Mouse (Mus musculus) left cerebral cortex, adult 18-20 months (tissue): Measurements from ENCODE around the gene Fosl2. TPM values are rescaled to one million over a fixed set of nuclear protein-coding genes. Genes with fewer than 3 reads are reported as not detected.
A peak's percentile ranks its signal among the peaks of the same experiment; 100 is the strongest.

Experiments used
- DNase-seq, 2 experiments: peaks; one replicate each; pipeline ENCODE4 v3.0.0; 2021 to 2022; ENCODE audit warnings: low spot score in 2 of 2, mixed read lengths in 1 of 2
- total RNA-seq, 2 experiments: library from RNA; stranded (reverse); gene quantifications; 2 replicates each; pipeline ENCODE4 v1.2.3; 2021

Fosl2 gene
- total RNA-seq, 2 experiments from 2014 or later: 42.4 to 87.8 TPM

DNA sequence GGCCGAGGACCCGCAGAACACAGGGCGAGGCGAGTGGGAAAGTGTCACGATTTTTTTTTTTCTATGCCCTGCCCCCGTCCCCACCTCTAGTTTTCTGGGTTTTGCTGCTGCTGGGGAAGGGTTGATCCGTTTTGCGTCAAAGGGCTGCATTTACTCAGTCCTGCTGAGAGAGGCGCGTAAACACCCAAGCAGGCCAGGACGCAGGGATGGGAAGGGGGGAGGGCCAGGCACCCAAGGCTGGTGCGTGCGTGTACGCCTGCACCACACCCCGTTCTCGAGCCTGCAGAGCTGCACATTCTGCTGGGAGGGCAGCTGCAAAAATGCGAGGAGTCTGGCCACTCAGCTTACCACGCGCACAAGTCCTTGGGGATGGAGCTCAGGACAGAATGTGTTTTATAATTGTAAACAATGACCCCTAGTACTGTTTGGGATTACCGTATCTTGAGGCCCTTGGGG lies 2.0 kb upstream of the Fosl2 start:
- DNase-seq: peak; percentile 71 to 78

DNA sequence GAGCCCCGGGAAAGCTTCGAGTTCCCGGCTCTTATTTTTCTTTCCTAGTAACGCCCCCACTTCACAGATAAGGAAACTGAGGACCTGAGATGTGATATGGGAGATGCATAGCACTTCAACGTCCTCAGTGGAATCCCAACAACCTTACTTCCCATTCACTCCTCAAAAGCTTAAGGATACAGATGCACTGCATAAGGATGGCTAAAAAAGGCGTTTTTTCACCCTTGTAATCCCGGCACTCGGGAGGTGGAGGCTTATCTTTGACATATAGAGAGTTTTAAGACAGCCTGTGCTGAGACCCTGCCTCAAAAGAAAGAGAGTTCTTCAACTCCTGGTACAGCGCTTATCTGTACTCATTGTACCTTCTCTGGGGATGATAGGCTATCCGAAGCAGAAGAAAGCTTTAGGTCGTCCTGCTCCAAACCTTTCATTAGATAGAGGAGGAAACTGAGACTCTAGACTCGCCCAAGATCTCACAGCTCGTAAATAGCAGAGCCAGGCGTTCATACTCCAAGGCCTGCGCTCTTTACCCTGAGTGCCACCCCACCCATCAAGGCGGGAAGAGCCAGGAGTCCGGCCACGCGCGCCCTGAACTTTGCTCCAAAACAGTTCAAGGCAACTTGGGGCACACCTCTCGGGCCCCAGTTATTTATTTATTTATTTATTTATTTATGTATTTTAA lies 1.4 kb upstream of the Fosl2 start:
- DNase-seq: peak; percentile 12 to 19

DNA sequence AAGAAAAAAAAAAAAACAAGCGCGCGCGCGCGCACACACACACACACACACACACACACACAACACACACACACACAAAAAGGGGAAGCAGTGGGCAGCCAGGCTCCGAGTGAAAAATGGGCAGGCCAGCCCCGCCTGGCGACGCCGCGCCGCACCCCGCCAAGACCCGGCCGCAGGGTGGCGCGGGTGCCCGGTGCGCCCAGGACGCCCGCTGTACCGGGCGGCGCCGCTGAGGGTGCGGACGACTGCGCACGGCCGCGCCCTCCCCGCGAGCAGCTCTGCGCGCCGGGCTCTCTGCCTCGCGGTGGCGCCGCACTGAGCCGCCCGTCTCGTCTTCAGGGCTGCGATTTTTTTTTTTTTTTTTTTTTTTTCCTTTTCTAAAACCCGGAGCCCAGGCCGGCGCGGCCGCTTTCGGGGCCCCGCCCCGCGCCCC lies 682 bp upstream of the Fosl2 start:
- DNase-seq: peak in 1 of 2 experiments; percentile 72

DNA sequence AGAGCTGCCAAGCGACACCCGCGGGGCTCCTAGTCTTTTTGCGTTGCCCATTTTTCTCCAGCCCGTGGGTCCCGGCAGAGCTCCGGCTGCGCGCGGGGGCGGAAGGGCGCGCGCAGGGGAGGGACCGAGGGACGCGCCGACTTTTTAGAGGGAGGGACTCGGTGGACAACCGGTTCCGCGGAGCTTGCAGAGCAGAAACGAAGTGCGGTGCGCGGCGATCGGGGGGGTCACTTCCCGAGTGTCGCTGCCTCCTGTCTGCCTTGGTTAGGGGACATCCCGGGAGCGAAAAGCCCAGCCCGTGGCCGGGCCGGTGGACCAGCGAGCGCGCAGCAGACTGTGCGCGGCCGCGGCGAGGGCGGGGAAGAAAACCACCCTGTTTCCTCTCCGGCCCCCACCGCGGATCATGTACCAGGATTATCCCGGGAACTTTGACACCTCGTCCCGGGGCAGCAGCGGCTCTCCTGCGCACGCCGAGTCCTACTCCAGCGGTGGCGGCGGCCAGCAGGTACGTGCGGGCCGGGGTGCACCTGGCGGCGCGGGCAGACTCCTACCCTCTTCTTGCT lies 781 bp downstream of the Fosl2 start:
- peak; percentile 39 to 58 for DNase-seq

DNA sequence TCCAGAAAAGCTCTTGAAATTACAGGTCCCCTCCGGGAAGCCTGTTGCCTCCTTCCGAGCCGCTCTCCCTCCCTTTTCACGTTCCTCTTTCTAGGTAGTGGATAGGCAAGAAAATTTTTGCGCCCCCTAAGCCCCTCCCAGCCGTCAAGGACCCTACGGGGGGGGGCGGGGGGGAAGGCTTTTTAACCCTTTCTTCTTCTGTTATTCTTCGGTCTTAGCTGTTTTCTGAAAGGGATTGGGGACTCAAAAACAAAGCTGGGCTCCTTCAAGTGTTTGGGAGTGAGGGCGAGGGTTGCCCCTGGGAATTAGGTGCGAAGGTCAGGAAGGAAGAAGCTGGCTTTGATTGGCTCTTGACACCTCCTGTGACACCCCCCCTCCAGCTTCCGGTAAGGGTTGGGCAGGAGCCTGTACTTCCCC lies 1.5 kb downstream of the Fosl2 start:
- DNase-seq: no peak

DNA sequence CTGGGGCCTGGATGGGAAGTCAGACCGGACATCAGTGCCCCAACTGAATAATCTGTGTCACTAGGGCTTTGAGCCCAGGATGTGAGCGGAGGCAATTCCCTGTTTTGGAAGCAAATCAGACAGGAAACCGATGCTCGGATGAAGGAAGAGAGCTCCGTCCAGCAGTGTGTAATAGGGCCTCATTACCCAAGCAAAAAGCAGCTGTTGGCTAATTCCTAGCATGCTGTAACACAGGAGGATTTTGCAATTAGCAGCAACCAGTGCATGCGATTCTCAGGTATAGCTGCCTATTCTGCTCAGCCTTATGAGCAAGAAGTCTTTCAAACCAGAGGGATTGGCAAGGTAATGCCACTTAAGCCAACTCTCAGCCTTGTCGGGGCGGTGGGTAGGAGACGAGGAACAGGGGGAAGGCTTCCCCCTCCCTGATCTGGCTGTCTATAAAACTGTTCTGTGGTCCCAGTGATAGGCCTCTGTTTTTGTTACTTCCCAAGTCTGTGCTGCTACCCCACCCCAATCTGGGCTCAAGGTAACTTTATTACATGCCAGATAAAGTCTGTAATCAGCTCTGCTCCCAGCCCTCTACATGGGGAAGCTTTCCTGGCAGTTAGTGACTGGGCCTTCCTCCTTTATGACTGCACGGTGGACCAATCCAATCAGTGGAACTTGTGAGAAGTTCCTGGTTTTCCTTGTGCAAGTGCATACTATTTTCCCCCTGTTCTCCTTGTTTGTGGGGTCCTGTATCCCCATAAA lies 3.0 kb downstream of the Fosl2 start:
- DNase-seq: no peak

DNA sequence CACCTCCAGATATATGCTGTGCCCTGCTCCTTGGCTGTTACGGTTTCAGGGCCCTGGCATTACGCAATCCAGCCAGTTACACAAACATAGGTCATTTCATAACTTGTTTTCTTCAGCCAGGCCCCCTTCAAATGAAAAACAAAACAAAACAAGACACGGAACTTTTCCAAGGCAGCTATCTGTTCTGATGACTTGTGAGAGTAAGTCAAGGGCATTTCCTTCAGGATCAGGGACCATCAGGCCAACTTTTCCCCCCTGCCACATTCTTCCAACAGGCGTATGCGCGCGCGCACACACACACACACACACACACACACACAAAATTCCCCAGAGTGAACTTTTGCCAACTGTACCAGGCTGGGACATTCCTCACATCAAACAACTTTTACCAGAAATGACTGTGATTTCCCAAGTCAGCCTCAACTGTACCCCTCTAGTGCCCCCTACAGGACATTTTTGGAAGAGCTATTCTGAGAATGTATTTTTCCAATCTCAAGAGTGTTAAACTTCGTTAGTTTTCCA lies 4.0 kb downstream of the Fosl2 start:
- peak; percentile 35 to 68 for DNase-seq

DNA sequence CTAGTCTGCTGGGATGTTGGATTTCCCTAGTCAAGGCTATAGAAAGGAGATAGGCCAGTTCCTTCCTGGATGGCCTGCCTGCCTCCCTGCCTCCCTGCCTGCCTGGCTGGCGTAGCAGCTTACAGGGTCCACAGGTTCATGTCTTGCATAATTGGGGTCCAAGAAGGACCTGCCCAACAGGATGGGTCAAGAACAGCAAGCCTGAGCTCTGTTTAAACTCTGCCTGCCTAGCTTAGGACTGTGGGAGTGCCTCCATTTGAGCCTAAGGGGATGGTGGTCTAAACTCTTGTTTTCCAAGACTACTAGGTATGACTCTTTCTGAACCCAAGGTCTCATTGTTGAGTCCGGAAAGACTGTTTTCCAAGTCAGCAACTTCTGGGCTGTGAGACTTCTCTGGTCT lies 6.3 kb downstream of the Fosl2 start:
- DNase-seq: no peak

DNA sequence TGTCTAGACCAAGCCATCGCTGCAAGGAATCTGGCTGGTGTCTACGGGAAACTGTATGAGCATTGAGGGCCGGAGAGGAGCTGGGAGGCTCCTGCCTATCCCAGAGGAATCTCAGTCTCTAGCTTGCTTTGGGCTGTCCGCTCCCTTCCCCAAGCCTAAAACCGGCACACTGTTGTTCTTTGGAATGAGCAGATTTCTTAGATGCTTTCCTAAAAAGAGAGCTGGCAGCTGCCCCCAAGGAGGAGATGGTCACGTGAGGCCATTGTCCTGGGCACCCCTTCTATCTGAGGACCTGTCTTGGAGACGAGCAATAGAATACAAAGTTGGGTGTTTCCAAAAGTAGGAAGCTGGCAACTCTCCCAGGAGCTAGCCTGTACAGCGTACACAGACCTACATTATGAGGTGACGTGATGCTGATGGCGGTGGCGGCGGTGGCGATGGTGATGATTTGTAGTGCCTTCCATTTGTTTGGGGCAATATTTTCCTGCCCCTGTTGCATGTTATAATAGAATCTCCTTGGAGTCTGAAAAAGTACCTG lies 7.9 kb downstream of the Fosl2 start:
- DNase-seq: no peak

DNA sequence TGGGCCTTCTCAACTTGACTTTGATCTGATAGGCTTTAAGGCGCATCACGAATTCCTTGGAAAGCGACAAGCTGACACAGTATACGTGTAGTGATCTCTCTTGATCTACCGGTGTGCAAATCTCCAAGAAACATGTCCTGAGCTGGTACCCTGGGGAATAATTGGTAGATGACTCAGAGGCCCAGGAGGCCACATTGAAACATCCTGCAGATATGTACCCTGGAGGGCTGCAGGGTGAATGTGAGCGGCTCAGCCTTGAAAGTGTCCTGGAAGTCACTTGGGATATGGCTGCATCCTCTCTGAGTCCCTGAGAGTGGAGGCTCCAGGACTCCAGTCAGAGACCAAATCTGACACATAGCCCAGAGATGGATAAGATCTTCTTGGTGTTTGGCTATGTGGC lies 10.7 kb downstream of the Fosl2 start:
- no peak for DNase-seq

DNA sequence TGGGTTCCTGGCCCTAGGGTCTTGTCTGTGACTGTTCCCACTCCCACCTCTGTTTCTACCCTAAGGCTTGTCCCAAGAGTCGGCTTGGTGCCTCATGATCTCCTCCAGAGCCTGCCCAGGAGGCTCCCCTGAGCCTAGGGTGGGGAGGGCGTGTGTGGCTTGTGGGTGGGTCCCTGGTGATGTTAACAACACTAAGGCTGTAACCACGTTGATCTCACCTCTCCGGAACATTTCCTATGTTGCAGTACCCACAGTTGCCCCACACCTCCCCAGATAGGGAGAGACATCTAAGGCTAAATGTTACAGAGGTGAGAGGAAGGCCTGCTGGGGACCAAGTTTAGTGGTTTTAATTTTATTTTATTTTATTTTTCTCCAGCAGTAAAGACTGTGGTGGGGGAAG lies 13.0 kb downstream of the Fosl2 start:
- DNase-seq: no peak

DNA sequence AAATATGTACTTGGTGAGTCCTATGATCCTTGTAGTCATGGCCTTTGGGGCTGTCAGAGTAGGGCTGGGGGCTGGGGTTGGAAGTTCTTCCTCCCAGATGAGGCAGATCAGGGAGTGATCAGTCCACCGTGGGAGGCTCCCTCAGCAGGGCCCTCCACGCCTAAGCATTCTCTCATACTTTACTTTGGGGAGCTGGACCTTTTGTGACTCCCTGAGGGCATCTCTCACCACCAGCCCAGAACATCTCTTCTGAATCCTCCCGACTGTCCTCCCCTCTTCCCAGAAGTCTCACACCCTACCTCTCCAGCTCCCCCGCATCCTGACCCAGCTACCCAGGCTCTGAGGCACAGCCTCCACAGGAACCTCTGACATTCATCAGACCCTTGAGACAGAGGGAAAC lies 15.6 kb downstream of the Fosl2 start:
- no peak for DNase-seq

DNA sequence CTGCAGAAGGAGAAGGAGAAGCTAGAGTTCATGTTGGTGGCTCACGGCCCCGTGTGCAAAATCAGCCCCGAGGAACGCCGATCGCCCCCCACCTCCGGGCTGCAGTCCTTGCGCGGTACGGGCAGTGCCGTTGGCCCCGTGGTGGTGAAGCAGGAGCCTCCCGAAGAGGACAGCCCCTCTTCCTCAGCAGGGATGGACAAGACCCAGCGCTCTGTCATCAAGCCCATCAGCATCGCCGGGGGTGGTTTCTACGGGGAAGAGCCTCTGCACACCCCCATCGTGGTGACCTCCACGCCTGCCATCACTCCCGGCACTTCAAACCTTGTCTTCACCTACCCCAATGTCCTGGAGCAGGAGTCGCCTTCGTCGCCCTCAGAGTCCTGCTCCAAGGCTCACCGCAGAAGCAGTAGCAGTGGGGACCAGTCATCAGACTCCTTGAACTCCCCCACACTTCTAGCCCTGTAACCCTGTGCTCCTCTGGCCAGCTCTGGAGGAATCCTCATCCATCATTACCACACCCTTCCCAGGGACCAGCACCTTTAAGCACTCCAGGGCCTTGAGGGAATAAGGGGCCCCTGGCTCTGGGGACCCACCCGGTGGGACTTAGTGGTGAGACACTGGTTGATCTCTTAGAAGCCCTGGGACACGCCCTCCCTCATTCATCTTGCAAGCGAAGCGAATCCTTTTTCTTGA lies 17.3 kb downstream of the Fosl2 start:
- DNase-seq: no peak

DNA sequence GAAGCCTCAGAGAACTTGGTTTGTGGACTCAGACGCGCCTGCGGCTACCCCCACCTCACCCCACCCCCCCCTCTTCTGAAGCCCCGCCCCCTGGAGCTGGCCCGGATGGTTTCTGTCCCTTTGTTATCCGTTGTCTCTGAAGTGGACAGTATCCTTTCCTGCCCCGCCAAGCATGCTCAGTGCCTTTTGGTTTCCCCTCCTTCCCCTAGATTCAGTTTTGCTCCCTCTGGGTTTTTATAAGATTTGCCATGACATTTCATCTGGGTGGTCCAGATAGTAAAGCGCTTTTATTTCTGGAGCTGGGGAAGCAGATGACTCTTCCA lies 17.8 kb downstream of the Fosl2 start:
- DNase-seq: no peak

DNA sequence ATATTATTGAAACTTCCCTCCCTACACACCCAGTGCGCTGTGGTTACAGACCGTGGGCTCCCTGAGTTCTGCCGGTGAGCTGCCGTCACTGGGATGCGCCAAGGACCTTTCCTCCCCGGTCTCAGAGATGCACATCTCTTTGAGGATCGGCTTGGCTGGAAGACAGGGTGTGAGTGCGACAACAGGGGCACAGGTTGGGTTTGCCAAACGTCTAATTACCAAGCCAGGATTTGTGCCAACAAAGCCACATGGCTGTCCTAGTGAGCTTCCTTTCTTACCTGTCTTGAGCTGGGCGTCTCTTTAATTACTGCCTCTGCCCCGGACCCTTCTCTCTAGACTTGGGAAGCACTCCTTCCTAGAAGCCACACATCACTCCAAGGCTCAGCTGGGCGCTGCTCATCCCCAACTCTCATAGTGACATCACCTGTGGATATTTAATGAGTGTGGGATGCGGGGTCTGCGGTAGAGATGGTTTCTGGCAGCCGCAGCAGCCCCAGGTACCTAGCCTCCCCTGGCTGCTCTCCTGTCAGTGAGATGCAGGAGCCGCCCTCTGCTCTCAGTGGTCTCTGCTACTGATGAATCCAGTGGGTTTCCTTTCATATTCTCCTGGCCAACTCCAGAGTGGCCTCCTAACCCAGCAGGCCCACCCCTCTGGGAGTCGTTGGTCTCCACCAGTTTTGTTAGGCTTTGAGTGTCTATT lies 18.3 kb downstream of the Fosl2 start:
- DNase-seq: no peak

DNA sequence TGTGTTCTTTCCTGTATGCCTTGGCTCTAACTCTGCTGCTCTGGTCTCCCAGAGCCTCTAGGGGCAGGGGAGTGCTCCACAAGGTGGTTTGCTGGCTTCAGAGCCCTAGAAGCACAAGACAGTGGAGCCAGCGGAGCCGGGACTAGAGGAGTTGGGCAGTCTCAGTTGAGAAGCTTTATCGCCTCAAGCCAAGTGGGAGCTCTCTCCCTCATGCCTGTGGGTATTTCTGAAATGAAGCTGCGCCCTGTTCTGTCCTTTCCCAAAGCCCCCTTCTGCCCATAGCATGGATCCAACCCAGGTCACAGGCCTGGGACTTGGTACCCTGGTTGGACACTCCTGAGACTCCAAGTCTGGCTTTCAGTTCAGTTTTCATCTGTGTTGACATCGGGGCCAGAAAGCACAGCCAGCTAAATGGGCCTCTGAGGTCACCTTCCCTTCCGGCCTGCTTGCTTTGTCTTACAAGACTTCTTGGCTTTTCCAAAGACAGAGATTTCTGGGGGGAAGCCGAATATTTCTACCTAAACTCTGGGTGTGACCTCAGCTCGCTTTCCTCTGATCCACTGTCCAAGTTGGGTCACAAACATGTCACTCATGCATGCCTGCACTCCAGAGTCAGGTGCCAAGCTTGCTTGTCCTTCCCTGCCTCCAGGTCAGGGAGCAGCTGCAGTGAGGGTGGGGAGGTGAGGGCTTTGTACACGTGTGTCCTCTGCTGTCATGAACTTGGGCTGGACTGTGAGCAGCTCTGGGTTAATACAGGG lies 19.5 kb downstream of the Fosl2 start:
- DNase-seq: no peak

DNA sequence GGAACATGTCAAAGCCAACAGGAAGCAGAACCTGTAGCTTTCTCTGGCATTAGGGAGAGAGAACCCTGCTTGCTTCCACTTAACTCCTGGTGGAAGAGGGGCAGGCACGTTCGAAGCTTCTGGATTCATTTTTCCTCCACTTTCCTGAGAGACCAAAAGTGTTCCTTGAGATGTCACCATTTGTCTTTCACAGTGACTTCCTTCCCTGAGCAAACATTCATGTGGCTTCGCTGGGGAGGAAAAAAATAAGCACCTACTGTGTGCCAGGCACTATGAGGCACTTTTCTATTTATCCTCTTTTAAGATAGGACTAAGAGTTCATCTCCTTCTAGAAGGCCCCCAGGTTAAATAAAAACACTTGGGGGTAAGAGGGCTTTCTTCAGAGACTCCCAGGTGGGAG lies 20.3 kb downstream of the Fosl2 start:
- no peak for DNase-seq

DNA sequence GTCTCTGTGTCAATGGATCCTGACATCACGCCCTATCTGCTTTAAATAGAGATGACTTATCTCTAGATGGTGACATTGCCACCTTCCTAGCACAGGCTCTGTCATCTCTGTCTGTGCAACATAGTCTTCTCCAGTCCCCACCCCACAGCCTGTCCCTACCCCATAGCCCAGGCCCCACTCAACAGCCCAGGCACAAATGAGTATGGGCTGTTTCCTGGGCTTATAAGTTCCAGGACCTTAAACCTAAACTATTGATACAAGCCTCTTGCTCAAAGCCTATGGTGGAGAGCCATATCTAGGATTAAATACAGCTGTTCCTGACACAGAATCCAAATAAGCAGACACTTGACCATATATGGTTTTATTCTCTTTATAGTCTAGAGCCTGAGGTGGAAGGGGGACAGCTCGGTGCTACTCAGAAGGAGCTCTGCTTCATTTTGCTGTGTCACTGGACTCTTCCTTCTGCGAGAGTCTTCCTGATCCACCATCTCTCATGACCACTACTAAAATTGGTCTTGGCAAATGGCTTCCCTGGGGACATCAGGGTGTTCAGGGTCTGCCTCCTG lies 28.0 kb downstream of the Fosl2 start:
- no peak for DNase-seq

DNA sequence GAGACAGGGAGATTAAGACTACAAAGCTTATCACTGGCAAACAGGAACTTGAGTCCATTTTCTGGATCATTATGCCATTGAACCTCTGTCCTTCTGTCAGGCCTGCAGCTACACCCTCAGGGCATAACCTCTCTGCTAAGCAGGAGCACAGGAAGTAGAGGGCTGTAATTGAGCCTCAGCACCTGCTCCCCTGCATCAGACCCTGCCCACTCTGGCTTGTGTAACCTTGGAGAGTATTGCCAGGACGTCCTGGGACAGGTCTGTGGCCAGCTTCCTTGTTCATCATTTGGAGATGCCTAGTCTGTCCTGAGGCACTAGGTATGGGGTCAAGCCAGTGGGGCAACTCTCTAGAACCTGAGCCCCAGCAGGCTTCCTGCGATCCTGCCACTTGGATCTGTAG lies 36.6 kb downstream of the Fosl2 start:
- DNase-seq: no peak

DNA sequence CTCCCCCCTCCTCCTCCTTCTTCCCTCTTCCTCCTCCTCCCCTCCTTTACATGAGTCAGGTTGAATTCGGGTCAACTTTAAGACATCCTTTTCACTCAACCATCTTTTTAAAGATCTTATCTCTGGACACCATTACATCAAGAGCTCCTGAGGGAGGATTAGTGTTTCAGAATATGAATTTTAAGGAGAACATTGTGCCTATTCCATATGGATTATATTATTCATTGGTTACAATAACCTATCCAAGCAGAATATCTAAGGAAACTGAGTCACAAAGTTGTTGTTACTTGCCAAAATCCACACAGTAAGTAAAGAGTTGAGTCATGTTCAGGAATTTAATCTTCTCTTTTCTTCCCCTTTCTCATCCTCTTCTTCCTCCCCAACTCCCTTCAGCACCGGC lies 41.2 kb downstream of the Fosl2 start:
- no peak for DNase-seq
